Mouse (Mus musculus) layer of hippocampus, postnatal 10 days (tissue): Measurements from ENCODE around the gene Fgfr2. TPM values are rescaled to one million over a fixed set of nuclear protein-coding genes. Genes with fewer than 3 reads are reported as not detected.

Experiments
- DNase-seq, 2 experiments: peaks; one replicate each; pipeline ENCODE4 v3.0.0; 2021; ENCODE audit warnings: low spot score in 2 of 2
- total RNA-seq, 2 experiments: library from RNA; stranded (reverse); gene quantifications; 2 replicates each; pipeline ENCODE4 v1.2.3; 2021

Fgfr2 gene
- total RNA-seq, 2 experiments from 2014 or later, result 35.6 to 48.3 TPM

GRCm38 (mm10) chr7:132950613-132951012 lies 172.5 kb downstream of the Fgfr2 start:
- no peak for DNase-seq

DNA sequence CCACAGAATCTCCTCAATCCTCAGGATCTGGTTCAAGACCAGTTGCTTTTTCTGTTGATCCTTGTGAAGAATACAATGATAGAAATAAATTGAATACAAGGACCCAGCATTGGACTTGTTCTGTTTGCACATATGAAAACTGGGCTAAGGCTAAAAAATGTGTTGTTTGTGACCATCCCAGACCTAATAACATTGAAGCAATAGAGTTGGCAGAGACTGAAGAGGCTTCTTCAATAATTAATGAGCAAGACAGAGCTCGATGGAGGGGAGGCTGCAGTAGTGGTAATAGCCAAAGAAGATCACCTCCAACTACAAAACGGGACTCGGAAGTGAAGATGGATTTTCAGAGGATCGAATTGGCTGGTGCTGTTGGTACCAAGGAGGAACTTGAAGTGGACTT lies 173.2 kb downstream of the Fgfr2 start:
- no peak for DNase-seq

GRCm38 (mm10) chr7:132940569-132940968 lies 182.6 kb downstream of the Fgfr2 start:
- DNase-seq, result no peak

DNA sequence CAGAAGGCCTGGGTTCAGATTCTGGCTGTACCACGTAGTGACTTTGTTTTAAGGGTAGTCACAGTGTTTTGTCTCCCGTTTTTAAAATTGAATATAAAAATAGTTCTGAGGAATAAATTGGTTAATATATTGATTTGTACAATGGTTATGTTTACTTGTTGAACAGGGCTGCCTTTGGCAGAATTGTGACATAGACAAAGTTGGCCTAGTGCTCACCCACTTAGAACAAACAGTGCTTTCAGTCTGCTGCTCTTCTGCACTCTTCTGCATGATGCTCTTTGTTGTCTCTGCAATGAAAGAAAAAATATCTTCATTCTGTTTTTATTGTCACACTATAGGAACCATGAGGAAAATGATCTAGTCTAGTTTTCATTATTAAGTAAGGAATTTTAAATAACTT lies 184.0 kb downstream of the Fgfr2 start:
- no peak for DNase-seq

DNA sequence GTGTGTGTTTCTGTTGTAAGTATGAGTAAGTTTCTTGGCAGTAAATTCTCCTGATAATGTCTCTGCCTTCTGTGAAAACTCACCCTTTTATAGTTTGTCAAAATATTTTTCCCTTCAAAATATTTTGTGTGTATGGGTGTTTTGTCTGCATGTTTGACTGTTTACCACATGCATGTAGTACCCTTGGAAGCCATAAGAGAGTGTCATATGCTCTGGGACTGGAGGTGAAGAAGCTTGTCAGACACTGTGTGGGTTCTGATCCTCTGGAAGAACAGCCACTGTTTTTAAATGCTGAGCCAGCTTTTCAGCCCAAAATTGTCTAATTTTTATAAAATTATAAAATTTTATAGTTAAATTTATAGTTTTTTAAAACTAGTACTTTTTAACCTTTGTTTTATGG lies 188.4 kb downstream of the Fgfr2 start:
- no peak for DNase-seq

DNA sequence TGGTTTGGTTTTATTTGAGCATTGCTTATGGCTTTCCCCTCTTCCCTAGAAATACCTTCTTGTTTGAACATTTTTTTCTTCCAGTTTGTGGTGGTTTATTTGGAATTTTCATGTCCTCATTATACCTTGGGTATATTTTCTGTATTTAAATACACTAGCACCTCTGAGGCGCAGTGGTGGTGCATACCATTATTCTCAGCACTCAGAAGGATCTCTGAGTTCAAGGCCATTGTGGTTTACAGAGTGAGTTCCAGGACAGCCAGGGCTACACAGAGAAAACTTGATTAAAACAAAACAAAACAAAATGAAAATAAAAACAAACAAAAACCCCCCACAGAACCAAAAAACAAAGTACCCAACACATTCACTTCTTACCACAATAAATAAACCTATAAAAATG lies 189.8 kb downstream of the Fgfr2 start:
- no peak for DNase-seq

DNA sequence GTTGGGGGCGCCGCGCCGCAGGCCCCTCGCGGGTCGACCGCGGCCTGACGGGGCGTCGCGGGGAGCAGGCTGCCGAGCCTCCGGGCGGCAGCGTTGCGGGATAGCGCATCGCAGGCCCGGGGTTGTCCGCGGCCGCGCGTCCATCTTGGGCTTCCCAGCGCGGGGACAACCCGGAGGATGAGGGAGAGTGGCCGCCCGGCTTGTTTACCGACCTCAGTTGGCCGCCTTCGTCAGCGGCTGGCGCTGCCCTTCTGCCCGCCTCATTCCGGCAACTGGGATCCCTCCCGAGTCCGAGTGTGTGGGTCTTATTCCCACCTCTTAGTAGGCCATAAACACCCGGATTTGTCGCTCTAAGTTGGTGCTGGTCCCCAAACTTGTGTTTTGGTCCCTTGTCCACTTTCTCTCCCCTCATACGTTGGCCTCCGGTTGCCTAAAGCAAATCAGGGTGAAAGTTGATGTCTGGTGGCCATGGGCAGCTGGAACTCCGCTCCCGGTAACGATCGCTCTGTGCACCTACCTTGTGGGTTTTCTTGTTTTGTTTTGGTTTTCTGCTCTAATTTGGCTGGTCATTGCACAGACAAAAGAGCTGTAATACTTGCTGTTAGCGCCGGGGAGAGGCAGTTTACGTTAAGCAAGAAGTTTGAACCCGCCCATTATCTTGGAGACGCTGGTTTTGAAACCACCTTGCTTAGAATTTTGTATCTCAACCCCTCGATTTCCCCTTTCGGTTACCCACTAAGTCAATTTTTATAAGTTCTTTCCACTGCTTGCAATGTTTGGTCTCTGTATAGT lies 191.4 kb downstream of the Fgfr2 start:
- DNase-seq, result peak; percentile 42 to 51

GRCm38 (mm10) chr7:132930850-132931559 lies 192.1 kb downstream of the Fgfr2 start, which contains the start of gene Zranb1:
TSS of gene Zranb1 (plus strand) at chr7:132931142.
- peak; percentile 98 for DNase-seq

GRCm38 (mm10) chr7:132930055-132930454 lies 193.1 kb downstream of the Fgfr2 start:
- no peak for DNase-seq

DNA sequence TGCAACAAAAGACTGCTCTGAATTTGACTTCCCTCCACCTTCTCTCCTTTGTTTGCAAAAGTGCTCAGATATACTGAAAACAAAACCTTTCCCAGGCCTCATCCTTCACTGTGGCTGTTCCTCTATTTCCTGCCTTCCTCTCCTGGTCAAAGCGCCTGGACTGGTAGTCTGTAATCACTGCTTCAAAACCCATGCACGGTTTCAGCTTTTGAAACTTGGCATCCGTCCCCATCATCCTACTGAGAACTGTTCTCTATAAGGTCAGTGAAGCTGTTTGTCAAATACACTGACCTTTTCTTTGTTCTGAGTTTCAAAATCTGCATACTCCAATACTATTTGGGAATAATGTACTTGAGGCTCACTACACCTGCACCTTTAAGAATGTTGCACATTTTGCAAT lies 195.9 kb downstream of the Fgfr2 start:
- no peak for DNase-seq

DNA sequence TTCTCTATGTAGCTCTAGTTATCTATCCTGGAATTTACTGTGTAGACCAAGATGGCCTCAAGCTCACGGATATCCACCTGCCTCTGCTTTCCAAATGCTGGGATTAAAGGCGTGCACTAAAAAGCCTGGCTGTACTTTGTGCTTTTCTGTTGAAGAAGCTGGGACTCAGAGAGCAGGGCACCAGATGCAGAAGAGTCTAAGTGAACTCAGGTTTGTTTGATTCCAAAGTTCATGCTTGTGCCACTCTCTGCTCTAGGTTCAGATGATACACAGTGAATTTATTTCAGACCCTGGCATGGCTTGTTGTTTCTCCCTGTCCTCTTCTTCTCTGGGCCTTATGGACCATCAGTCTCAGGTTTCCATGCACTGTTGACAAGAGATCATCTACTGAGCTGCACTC lies 197.9 kb downstream of the Fgfr2 start:
- DNase-seq, result no peak

DNA sequence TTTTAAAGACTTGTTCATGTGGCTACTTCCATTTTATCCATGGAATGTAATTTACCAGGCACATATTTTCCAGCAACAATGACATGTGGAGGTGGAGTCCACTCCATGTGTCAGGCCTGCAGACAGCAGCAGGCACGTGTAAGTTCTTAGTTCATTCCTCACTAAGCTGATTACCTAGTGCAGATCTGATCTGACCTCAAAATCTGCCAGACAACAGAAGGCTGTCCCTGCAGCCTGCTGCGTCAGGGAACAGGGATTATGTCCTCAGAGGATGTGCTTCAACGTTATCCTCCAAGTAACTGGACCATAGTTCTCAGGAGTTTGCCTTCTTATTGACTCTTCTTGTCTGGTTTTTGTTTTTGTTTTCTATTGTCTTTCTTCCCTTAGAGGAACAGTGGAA lies 201.2 kb downstream of the Fgfr2 start:
- no peak for DNase-seq

DNA sequence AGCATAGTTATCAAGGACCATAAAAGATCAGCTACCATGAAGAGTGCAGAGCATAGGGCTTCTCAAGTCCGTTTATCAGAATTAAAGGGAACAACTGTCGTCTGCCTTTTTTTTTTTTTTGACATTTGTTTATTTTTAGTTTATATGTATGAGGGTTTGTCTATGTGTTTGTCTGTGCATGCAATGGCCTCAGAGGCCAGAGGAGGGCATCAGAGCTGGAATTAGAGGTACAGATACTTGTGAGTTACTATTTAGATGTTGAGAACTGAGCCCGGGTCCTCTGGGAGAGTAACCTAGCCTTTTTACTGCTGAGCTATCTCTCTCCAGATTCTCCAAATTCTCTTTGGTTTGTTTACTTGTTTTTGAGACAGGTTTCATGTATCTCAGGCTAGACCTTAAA lies 219.4 kb downstream of the Fgfr2 start:
- DNase-seq, result no peak

- no peak for DNase-seq
These were observed 222.2 kb downstream of the Fgfr2 start for GRCm38 (mm10) chr7:132900826-132901531.

DNA sequence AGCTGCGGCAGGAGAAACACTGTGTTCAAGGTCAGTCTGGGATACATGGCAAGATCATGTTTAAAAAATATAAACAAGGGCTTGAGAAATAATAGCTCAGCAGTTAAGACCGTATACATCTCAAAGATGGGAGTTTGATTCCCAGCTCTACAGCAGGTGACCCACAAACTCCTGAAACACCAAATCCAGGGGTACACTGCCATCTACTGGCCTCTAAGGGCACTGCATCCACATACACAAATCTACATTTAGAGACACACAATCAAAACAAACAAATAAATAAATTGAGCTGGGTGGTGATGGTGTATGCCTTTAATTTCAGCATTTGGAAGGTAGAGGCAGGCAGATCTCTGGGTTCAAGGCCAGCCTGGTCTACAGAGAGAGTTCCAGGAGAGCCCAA lies 224.9 kb downstream of the Fgfr2 start:
- no peak for DNase-seq

DNA sequence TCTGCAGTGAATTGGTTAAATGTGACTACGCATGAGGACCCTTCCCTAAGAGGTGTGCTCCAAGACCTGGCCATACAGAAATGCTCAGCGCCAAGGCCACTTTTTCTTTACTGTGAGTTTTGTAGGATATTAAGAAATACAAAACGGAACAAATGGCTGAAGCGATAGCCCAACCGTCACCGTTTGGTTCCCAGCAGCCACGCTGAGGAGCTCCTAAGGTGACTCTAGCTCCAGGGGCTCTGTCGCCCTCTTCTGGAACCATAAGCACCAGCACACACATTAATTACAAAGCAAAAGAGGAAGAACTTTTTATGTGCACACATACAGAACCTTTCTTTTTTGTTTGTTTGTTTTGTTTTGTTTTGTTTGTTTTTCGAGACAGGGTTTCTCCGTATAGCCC lies 225.9 kb downstream of the Fgfr2 start:
- DNase-seq, result no peak

DNA sequence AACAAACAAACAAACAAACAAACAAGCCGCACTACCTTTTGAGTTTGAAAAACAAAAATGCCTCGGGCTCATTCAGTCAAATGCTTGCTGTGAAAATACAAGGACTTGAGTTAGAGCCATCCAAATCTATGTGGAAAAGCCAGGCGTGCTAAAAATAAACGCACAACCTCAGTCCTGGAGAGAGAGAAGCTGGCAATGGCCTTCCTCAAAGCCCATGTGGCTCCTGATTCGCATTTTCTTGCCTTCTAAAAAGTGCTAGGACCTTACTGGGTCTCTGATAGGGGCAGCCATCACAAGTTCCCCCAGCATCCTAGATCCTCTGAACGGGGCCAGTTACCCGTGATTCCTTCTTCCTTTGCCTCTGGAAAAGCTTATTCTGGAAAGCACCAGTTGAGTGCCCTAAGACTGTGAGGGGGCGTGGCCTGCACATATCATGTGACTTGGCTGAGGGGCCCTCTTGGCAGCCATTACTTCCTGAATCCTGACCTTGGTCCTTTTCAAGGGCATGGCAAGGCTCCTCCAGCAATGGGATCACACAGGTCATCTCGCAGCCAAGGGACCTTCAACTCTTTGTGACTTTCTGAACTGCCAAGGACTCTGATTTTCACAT lies 226.8 kb downstream of the Fgfr2 start:
- no peak for DNase-seq

DNA sequence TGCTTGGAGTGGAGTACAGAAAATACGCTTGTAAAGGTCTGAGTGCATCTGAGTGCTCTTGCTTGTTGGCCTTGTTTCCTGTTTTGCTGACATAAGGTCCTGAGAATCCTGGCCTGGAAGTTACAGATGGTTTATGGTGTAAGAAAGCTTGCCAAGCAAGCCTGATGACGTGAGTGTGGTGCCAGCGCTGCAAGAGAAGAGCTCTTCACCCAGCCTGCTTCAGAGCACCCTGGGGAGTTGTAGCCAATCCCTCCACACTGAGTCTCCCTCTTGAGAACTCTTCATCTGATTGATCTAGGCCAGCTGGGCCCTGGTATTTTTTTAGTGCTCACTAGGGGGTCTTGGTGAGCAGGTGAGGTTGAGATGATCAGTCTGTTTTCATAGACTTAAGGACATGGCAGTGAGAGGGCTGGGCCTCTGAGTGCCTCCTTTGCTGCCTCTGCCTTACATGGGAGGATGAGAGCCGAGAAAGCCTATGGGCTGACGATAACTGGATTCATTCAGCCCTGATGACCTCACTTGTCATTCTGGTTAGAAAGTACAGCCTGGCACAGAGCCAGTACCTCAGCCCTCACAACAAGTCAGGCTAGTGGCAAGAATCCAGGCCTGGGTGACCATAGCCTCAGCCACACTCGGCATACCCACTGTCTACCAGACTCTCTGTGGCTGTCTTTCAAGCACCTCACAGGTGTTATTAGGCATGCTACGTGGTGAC lies 228.2 kb downstream of the Fgfr2 start:
- peak in 1 of 2 experiments; percentile 25 for DNase-seq

DNA sequence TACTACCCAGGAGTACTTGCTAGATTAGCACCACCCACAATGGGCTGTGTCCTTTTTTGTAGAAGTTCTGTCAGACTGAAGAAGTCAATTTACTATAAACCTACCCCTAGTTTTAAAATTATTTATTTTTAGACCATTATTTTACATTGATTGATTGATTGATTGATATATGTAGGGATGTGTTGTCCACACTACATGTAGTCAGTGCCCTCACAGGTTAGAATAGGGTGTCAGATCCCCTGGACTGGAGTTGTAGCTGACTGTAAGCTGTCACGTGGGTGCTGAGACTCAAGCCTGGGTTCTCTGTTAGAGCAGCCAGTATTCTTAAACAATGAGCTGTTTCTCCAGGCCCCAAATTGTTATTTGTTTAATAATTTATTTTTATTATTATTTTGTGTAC lies 229.8 kb downstream of the Fgfr2 start:
- no peak for DNase-seq

DNA sequence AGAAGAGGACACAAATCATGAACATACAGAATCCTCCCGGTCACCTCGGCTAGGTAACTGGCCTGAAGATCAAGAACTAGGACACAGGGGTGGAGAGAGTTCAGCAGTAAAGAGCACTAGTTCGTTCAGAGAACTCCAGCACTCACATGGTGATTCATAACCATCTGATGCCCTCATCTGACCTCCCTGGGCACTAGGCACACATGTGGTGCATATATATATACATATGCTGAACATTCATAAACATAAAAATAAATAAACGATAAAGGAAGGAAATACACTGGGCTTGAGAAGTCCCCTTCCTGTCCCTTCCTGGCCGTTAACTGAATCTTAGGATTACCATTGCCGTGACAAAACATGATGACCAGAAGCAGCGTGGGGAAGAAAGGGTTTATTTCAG lies 230.3 kb downstream of the Fgfr2 start:
- DNase-seq, result no peak

DNA sequence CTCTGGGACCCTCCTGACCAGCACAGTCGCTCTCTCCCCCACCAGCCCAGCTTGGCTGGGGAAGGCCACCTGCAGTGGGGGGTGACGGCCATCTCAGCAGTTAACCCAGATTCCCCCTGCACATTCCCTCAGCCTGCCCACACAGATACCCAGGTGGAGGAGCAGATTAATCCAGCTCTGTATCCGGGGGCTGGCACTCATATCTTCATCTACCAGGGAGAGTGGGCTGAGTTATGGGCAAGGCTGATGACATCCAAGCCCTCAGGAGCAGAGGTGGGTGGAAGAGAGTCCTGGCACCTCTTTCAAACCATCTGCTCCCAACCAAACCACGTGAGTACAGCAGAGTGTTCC lies 230.9 kb downstream of the Fgfr2 start:
- DNase-seq, result no peak
